19 mouse cellular contexts compared by ENCODE assay signal in genomic region chr16:41820369-41820768, GRCm38 (mm10).
DNase-seq lines count a peak whose midpoint lies in the region; ATAC-seq lines count a peak whose summit lies in the region.
"Had no signal": no experiment of that assay in that cellular context is flagged by ENCODE, and none has a peak within 500 bp of the region (broad histone marks: within the 10 kb centered on the region; RNA-seq: fewer than 3 reads in every experiment).

No protein-coding gene starts in this region.

- intact Hi-C loops in left cerebral cortex, postnatal 4 days (cut with DNase I) = no loop called here

- DNase-seq in forebrain, embryonic 14.5 days (ENCODE audit: low spot score) = peak; percentile 62
- DNase-seq in forebrain, embryonic 11.5 days (ENCODE audit: low spot score) = no peak
- DNase-seq in left cerebral cortex, postnatal 4 days = peak; percentile 49
- DNase-seq in left cerebral cortex, adult 11 months (ENCODE audit: low spot score) = no peak
- DNase-seq in brain, adult 2 months (ENCODE audit: low read depth, low spot score) = peak; percentile 51
- DNase-seq: adrenal gland, postnatal 25 days; cerebellum, adult 9-10 months; heart, postnatal 36 days; kidney, postnatal 4 days; liver; liver, postnatal 0 days; right cerebral cortex, postnatal 14 days had no signal

- WGBS in forebrain, embryonic 14.5 days = 72% methylated on average over 6 of the region's 6 CpGs
- 84% methylated on average over 6 of the region's 6 CpGs for WGBS in forebrain, embryonic 11.5 days
- WGBS in forebrain, embryonic 16.5 days = 53% methylated on average over 6 of the region's 6 CpGs
- WGBS in heart, embryonic 11.5 days (ENCODE audit: insufficient replicate concordance) = 87% methylated on average over 6 of the region's 6 CpGs

- H3K4me2 ChIP-seq in forebrain, embryonic 14.5 days (ENCODE audit: low read length) = no peak overlapping the region
- no peak overlapping the region for H3K4me2 ChIP-seq in forebrain, embryonic 11.5 days (ENCODE audit: low read depth, low read length, severe bottlenecking)
- H3K4me2 ChIP-seq in forebrain, embryonic 16.5 days (ENCODE audit: low read length) = no peak overlapping the region
- no peak overlapping the region for H3K4me2 ChIP-seq in heart, embryonic 11.5 days
- H3K4me2 ChIP-seq: embryonic facial prominence, embryonic 12.5 days; heart, embryonic 13.5 days; stomach, embryonic 15.5 days had no signal

- no peaks in the 10 kb centered on the region for H3K27me3 ChIP-seq in forebrain, embryonic 14.5 days (replicated peaks; ENCODE audit: control insufficient read depth, insufficient read depth, low read length)
- H3K27me3 ChIP-seq in forebrain, embryonic 11.5 days (ENCODE audit: control insufficient read depth, insufficient read depth, low read length) = no peaks in the 10 kb centered on the region
- no peaks in the 10 kb centered on the region for H3K27me3 ChIP-seq in forebrain, embryonic 16.5 days (replicated peaks; ENCODE audit: control insufficient read depth, insufficient read depth, low read length)
- no peaks in the 10 kb centered on the region for H3K27me3 ChIP-seq in heart, embryonic 11.5 days (ENCODE audit: control insufficient read depth, insufficient read depth, low read length)
- H3K27me3 ChIP-seq: embryonic facial prominence, embryonic 12.5 days; heart, embryonic 13.5 days; stomach, embryonic 15.5 days had no signal

- no peaks in the 10 kb centered on the region for H3K9me3 ChIP-seq in forebrain, embryonic 14.5 days (replicated peaks; ENCODE audit: control insufficient read depth, low read length)
- H3K9me3 ChIP-seq in forebrain, embryonic 11.5 days (ENCODE audit: control insufficient read depth, low read length) = no peaks in the 10 kb centered on the region
- no peaks in the 10 kb centered on the region for H3K9me3 ChIP-seq in forebrain, embryonic 16.5 days (ENCODE audit: control insufficient read depth, low read length)
- no peaks in the 10 kb centered on the region for H3K9me3 ChIP-seq in heart, embryonic 11.5 days (replicated peaks; ENCODE audit: control insufficient read depth, low read length)
- H3K9me3 ChIP-seq: embryonic facial prominence, embryonic 12.5 days; heart, embryonic 13.5 days; stomach, embryonic 15.5 days had no signal

- no peak overlapping the region for H3K27ac ChIP-seq in forebrain, embryonic 14.5 days (ENCODE audit: low read depth, low read length)
- no peak overlapping the region for H3K27ac ChIP-seq in forebrain, embryonic 11.5 days (ENCODE audit: low read depth, low read length)
- H3K27ac ChIP-seq in forebrain, embryonic 16.5 days (ENCODE audit: low read length) = no peak overlapping the region
- H3K27ac ChIP-seq in heart, embryonic 11.5 days (ENCODE audit: low read depth, low read length) = no peak overlapping the region
- H3K27ac ChIP-seq: embryonic facial prominence, embryonic 12.5 days; heart, embryonic 13.5 days; stomach, embryonic 15.5 days had no signal

- no peak overlapping the region for H3K4me3 ChIP-seq in forebrain, embryonic 14.5 days (ENCODE audit: low read depth, low read length)
- no peak overlapping the region for H3K4me3 ChIP-seq in forebrain, embryonic 11.5 days (ENCODE audit: low read depth, low read length)
- no peak overlapping the region for H3K4me3 ChIP-seq in forebrain, embryonic 16.5 days (replicated peaks; ENCODE audit: low read length)
- H3K4me3 ChIP-seq in heart, embryonic 11.5 days (ENCODE audit: low read depth, low read length) = no peak overlapping the region
- H3K4me3 ChIP-seq: embryonic facial prominence, embryonic 12.5 days; heart, embryonic 13.5 days; stomach, embryonic 15.5 days had no signal

- no peaks in the 10 kb centered on the region; the same call in 1 of the 2 replicates for H3K4me1 ChIP-seq in forebrain, embryonic 14.5 days (ENCODE audit: control insufficient read depth, insufficient read depth, low read length)
- H3K4me1 ChIP-seq in forebrain, embryonic 11.5 days (replicated peaks; ENCODE audit: control insufficient read depth, insufficient read depth, low read length) = no peaks in the 10 kb centered on the region
- peaks cover 6% of the 10 kb centered on the region; the same call in 1 of the 2 replicates for H3K4me1 ChIP-seq in forebrain, embryonic 16.5 days (replicated peaks; ENCODE audit: control insufficient read depth, insufficient read depth, low read length)
- H3K4me1 ChIP-seq in heart, embryonic 11.5 days (ENCODE audit: control insufficient read depth, insufficient read depth, low read length) = no peaks in the 10 kb centered on the region
- H3K4me1 ChIP-seq: embryonic facial prominence, embryonic 12.5 days; heart, embryonic 13.5 days; stomach, embryonic 15.5 days had no signal

- no peaks in the 10 kb centered on the region for H3K36me3 ChIP-seq in forebrain, embryonic 14.5 days (ENCODE audit: control insufficient read depth, insufficient read depth, low read length)
- no peaks in the 10 kb centered on the region for H3K36me3 ChIP-seq in forebrain, embryonic 11.5 days (ENCODE audit: control insufficient read depth, insufficient read depth, low read length)
- H3K36me3 ChIP-seq in forebrain, embryonic 16.5 days (ENCODE audit: control insufficient read depth, insufficient read depth) = no peaks in the 10 kb centered on the region
- no peaks in the 10 kb centered on the region for H3K36me3 ChIP-seq in heart, embryonic 11.5 days (ENCODE audit: control insufficient read depth, insufficient read depth, low read length)
- H3K36me3 ChIP-seq: embryonic facial prominence, embryonic 12.5 days; heart, embryonic 13.5 days; stomach, embryonic 15.5 days had no signal

- ATAC-seq in forebrain, embryonic 14.5 days = peak; percentile 78; the same call in 1 of the 2 replicates
- ATAC-seq in forebrain, embryonic 11.5 days (replicated peaks; ENCODE audit: low FRiP score) = no peak
- ATAC-seq in forebrain, embryonic 16.5 days = peak; percentile 53
- no peak for ATAC-seq in heart, embryonic 11.5 days (replicated peaks; ENCODE audit: insufficient number of reproducible peaks, low FRiP score, low TSS enrichment)
- ATAC-seq: activated CD4-positive, CD25-positive, alpha-beta regulatory T cell, adult 4 months; liver, postnatal 0 days; Patski had no signal

- H3K9ac ChIP-seq in forebrain, embryonic 14.5 days (ENCODE audit: low read length) = no peak overlapping the region
- H3K9ac ChIP-seq in forebrain, embryonic 11.5 days (ENCODE audit: low read length) = no peak overlapping the region
- H3K9ac ChIP-seq in forebrain, embryonic 16.5 days (replicated peaks; ENCODE audit: low read depth, low read length) = no peak overlapping the region
- H3K9ac ChIP-seq in heart, embryonic 11.5 days (ENCODE audit: low read depth, low read length) = no peak overlapping the region
- H3K9ac ChIP-seq: embryonic facial prominence, embryonic 12.5 days; heart, embryonic 13.5 days; liver, postnatal 0 days; stomach, embryonic 15.5 days had no signal

Comparison
In these comparisons a context has a peak if more than half of its experiments do, and no peak if none do; other contexts are left out.
1. ATAC-seq: peak in forebrain, embryonic 14.5 days (single experiment) and forebrain, embryonic 16.5 days (single experiment); none in forebrain, embryonic 11.5 days (single experiment) and heart, embryonic 11.5 days (single experiment).
2. DNase-seq: peak in forebrain, embryonic 14.5 days (single experiment), left cerebral cortex, postnatal 4 days (single experiment) and brain, adult 2 months (single experiment); none in forebrain, embryonic 11.5 days (single experiment) and left cerebral cortex, adult 11 months (single experiment).